Mouse (Mus musculus) kidney, postnatal 25 days (tissue): ENCODE data around the gene Taf1c.
A peak's percentile ranks its signal among the peaks of the same experiment; 100 is the strongest.

ENCODE experiments used
- DNase-seq, 2 experiments: peaks; one replicate each; pipeline ENCODE4 v3.0.0; 2021; ENCODE audit warnings: mixed read lengths in 2 of 2

The Taf1c gene

GRCm38 (mm10) chr8:119604996-119605395, at the start of gene Taf1c:
TSS of gene Taf1c (minus strand) at chr8:119605222.
- DNase-seq = peak; percentile 96 to 98

GRCm38 (mm10) chr8:119651324-119651723, 46.3 kb upstream of the Taf1c start:
- no peak for DNase-seq

- DNase-seq = no peak
Measured at GRCm38 (mm10) chr8:119646846-119647245, 41.8 kb upstream of the Taf1c start.

- DNase-seq = no peak
Measured at GRCm38 (mm10) chr8:119646197-119646596, 41.2 kb upstream of the Taf1c start.

GRCm38 (mm10) chr8:119644981-119645597, 40.1 kb upstream of the Taf1c start:
- no peak for DNase-seq

- DNase-seq = no peak
Measured at GRCm38 (mm10) chr8:119644429-119644960, 39.5 kb upstream of the Taf1c start.

GRCm38 (mm10) chr8:119642960-119643359, 37.9 kb upstream of the Taf1c start:
- DNase-seq = no peak

GRCm38 (mm10) chr8:119641058-119641457, 36.0 kb upstream of the Taf1c start:
- no peak for DNase-seq

GRCm38 (mm10) chr8:119639798-119640197, 34.8 kb upstream of the Taf1c start:
- DNase-seq = no peak

- no peak for DNase-seq
Measured at GRCm38 (mm10) chr8:119638261-119638660, 33.2 kb upstream of the Taf1c start.

- no peak for DNase-seq
Measured at GRCm38 (mm10) chr8:119637381-119637780, 32.4 kb upstream of the Taf1c start.

- DNase-seq = no peak
Measured at GRCm38 (mm10) chr8:119636766-119637165, 31.7 kb upstream of the Taf1c start.

- DNase-seq = no peak
Measured at GRCm38 (mm10) chr8:119635958-119636357, 30.9 kb upstream of the Taf1c start.

GRCm38 (mm10) chr8:119635378-119635777, 30.4 kb upstream of the Taf1c start, which contains the start of gene Kcng4:
TSS of gene Kcng4 (minus strand) at chr8:119635680.
- DNase-seq = peak; percentile 25 to 64

GRCm38 (mm10) chr8:119634616-119635336, 29.8 kb upstream of the Taf1c start:
- DNase-seq = peak; percentile 31 to 54

- DNase-seq = no peak
Measured at GRCm38 (mm10) chr8:119632909-119633308, 27.9 kb upstream of the Taf1c start.

- no peak for DNase-seq
Measured at GRCm38 (mm10) chr8:119632246-119632645, 27.2 kb upstream of the Taf1c start.

GRCm38 (mm10) chr8:119630841-119631240, 25.8 kb upstream of the Taf1c start:
- no peak for DNase-seq

GRCm38 (mm10) chr8:119627613-119628359, 22.8 kb upstream of the Taf1c start:
- DNase-seq = no peak

GRCm38 (mm10) chr8:119627199-119627598, 22.2 kb upstream of the Taf1c start:
- DNase-seq = no peak

GRCm38 (mm10) chr8:119625788-119626187, 20.8 kb upstream of the Taf1c start:
- DNase-seq = no peak

- no peak for DNase-seq
Measured at GRCm38 (mm10) chr8:119624916-119625315, 19.9 kb upstream of the Taf1c start.

GRCm38 (mm10) chr8:119623744-119624143, 18.7 kb upstream of the Taf1c start:
- DNase-seq = no peak
